Mouse (Mus musculus) myocyte (in vitro differentiated cells): ENCODE measurements around the gene F2rl3. TPM values are rescaled to one million over a fixed set of nuclear protein-coding genes. Genes with fewer than 3 reads are reported as not detected.

Source experiments
- H3K27me3 ChIP-seq: one replicate; pipeline ENCODE4 v1.6.1; 2011; ENCODE audit not compliant: control insufficient read depth, insufficient read depth, insufficient read length
- H3K36me3 ChIP-seq: one replicate; pipeline ENCODE4 v1.6.1; 2011; ENCODE audit not compliant: control insufficient read depth, insufficient read depth
- H3K4me2 ChIP-seq: one replicate; pipeline ENCODE4 v1.6.1; 2011; ENCODE audit warnings: low read depth, control low read depth
- H3K4me3 ChIP-seq: one replicate; pipeline ENCODE4 v1.5.1; 2011; ENCODE audit warnings: mild to moderate bottlenecking, control low read depth, moderate library complexity
- H3K79me2 ChIP-seq: one replicate; pipeline ENCODE4 v1.6.1; 2011; ENCODE audit not compliant: control insufficient read depth, insufficient read depth
- H3ac ChIP-seq: one replicate; pipeline ENCODE4 v1.6.1; 2011; ENCODE audit not compliant: control insufficient read depth, insufficient read length
- CEBPB ChIP-seq: IDR thresholded peaks from 2 replicates; pipeline ENCODE4 v1.6.1; 2011; ENCODE audit warnings: mild to moderate bottlenecking, moderate library complexity; ENCODE audit not compliant: poor library complexity, insufficient read depth, severe bottlenecking
- E2F4 ChIP-seq: IDR thresholded peaks from one replicate; pipeline ENCODE4 v1.6.1; 2011; ENCODE audit warnings: mild to moderate bottlenecking, control low read depth, moderate library complexity; ENCODE audit not compliant: insufficient read depth
- MAX ChIP-seq: IDR thresholded peaks from one replicate; pipeline ENCODE4 v1.6.1; 2011; ENCODE audit warnings: low read depth, mild to moderate bottlenecking, control low read depth
- MYOD1 ChIP-seq, 3 experiments: IDR thresholded peaks; one replicate each; pipeline ENCODE4 v1.6.1; 2011; ENCODE audit warnings: control low read depth in 2 of 3, low read depth in 2 of 3, mild to moderate bottlenecking in 2 of 3, moderate library complexity in 1 of 3; ENCODE audit not compliant: insufficient read length in 2 of 3, control insufficient read depth in 1 of 3
- MYOG ChIP-seq, 3 experiments: IDR thresholded peaks; one replicate each; pipeline ENCODE4 v1.6.1; 2011; ENCODE audit warnings: control low read depth in 2 of 3, low read depth in 2 of 3, mild to moderate bottlenecking in 2 of 3; ENCODE audit not compliant: insufficient read length in 2 of 3, control insufficient read depth in 1 of 3, insufficient read depth in 1 of 3
- POLR2A ChIP-seq: IDR thresholded peaks from one replicate; pipeline ENCODE4 v1.6.1; 2011; ENCODE audit warnings: low read depth, mild to moderate bottlenecking, control low read depth, moderate library complexity; ENCODE audit not compliant: insufficient read length
- POLR2AphosphoS2 ChIP-seq: IDR thresholded peaks from one replicate; pipeline ENCODE4 v1.6.1; 2011; ENCODE audit warnings: low read depth, control low read depth; ENCODE audit not compliant: insufficient read length
- REST ChIP-seq: IDR thresholded peaks from one replicate; pipeline ENCODE4 v1.6.1; 2011; ENCODE audit warnings: mild to moderate bottlenecking, control low read depth, moderate library complexity; ENCODE audit not compliant: insufficient read depth, insufficient read length
- SRF ChIP-seq: IDR thresholded peaks from one replicate; pipeline ENCODE4 v1.6.1; 2011; ENCODE audit warnings: low read depth; ENCODE audit not compliant: control insufficient read depth, insufficient read length
- TCF12 ChIP-seq: IDR thresholded peaks from one replicate; pipeline ENCODE4 v1.6.1; 2011; ENCODE audit warnings: mild to moderate bottlenecking, control low read depth; ENCODE audit not compliant: poor library complexity, insufficient read depth, severe bottlenecking
- TCF3 ChIP-seq: IDR thresholded peaks from one replicate; pipeline ENCODE4 v1.6.1; 2011; ENCODE audit warnings: low read depth, control low read depth; ENCODE audit not compliant: insufficient read length
- USF1 ChIP-seq: IDR thresholded peaks from one replicate; pipeline ENCODE4 v1.6.1; 2011; ENCODE audit warnings: low read depth, mild to moderate bottlenecking, control low read depth, moderate library complexity
- polyA plus RNA-seq: library from polyadenylated mRNA; unstranded; fragments of >200 nt; fragmentation: generic; extraction: Trizol; gene quantifications from one replicate; pipeline ENCODE4 v1.2.1, GENCODE M21; 2012; ENCODE audit warnings: missing spikeins

The F2rl3 gene
- polyA plus RNA-seq, 1 experiment: 1.4 TPM

DNA sequence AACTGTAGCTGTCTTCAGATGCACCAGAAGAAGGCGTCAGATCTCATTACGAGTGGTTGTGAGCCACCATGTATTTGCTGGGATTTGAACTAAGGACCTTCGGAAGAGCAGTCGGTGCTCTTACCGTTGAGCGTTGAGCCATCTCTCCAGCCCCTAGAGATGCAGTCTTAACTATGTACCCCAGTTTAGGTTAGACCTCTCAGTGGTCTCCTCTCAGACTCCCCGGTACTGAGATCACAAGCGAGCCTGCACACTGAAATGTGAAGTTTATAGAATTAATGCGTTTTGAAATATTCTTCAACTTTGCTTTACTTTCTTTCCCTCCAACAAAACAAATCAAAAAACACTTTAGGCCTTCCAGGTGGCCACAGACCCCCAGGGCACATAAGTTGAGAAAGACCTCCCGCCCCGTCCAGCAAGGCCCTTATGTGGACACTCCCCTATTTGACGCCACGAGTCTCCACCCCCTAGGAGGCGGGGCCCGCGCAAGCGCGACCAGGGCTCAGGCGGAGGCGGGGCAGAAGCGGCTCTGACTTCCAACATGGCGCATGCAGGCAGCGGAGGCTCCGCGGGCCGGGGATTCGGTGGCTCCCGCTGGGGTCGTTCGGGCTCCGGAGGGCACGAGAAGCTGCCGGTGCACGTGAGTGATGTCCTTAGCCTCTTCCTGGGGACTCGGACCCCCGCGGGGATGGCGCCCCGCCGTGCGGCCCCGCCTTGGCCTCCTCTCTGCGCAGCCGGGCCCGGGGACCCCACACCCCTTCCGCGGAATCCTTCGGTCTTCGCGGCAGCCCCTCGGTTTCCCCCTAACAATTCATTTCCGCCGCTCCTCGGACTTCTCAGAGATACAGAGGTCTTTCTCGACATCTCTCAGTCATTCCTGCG, 38.7 kb upstream of the F2rl3 start, which contains the start of gene Sin3b:
Sin3b (plus strand) TSS at position 517 of the 882 bp plus-strand sequence.
- Histone ChIP-seq H3ac (peak within 1 kb of the TSS; percentile 64), H3K4me2 (peak within 1 kb of the TSS; percentile 68), H3K27me3 (no peaks in the 10 kb centered on the region), H3K79me2 (peaks cover 9% of the 10 kb centered on the region), H3K36me3 (peaks cover 11% of the 10 kb centered on the region), H3K4me3 (peak within 1 kb of the TSS; percentile 86)
- TF ChIP-seq E2F4 (no peak), REST (peak; percentile 6), SRF (peak; percentile 73), POLR2AphosphoS2 (peak; percentile 95), MYOG (IDR thresholded peaks at IDR 0.05; ENCODE audit: control insufficient read depth in 1 of 3, insufficient read depth in 1 of 3, insufficient read length in 2 of 3, low read depth in 2 of 3) (no peak), POLR2A (peak; percentile 96), MYOD1 (IDR thresholded peaks at IDR 0.05; ENCODE audit: control insufficient read depth in 1 of 3, insufficient read length in 2 of 3, low read depth in 2 of 3) (no peak)

DNA sequence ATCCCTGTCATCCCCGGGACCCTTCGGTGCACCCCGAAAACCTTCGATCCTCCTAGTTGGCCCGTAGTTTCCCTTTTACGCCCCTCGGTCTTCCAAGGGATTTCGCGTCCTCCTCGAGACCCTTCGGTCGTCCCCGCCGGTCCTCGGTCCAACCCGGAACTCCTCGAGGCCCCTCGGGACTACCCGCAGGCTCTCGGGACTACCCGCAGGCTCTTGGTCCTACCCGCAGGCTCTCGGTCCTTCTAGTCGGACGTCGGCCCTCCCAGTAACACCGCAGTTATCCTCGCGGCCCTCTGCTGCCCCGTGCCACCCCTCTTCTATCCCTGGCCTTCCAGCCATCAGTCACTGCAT, 38.1 kb upstream of the F2rl3 start:
- Histone ChIP-seq H3K4me3 (peak overlapping the region; percentile 86), H3K4me2 (peak overlapping the region; percentile 68), H3K27me3 (no peaks in the 10 kb centered on the region), H3K36me3 (peaks cover 11% of the 10 kb centered on the region), H3ac (peak overlapping the region; percentile 64), H3K79me2 (peaks cover 12% of the 10 kb centered on the region)
- TF ChIP-seq POLR2AphosphoS2: no peak
- no peak for TF ChIP-seq POLR2A
- TF ChIP-seq USF1: no peak
- TF ChIP-seq REST: no peak
- TF ChIP-seq E2F4: no peak
- no peak for TF ChIP-seq CEBPB
- no peak for TF ChIP-seq MYOD1 (IDR thresholded peaks at IDR 0.05; ENCODE audit: control insufficient read depth in 1 of 3, insufficient read length in 2 of 3, low read depth in 2 of 3)
- TF ChIP-seq MAX: no peak
- no peak for TF ChIP-seq SRF
- no peak for TF ChIP-seq TCF12
- TF ChIP-seq MYOG (IDR thresholded peaks at IDR 0.05; ENCODE audit: control insufficient read depth in 1 of 3, insufficient read depth in 1 of 3, insufficient read length in 2 of 3, low read depth in 2 of 3): no peak
- no peak for TF ChIP-seq TCF3

DNA sequence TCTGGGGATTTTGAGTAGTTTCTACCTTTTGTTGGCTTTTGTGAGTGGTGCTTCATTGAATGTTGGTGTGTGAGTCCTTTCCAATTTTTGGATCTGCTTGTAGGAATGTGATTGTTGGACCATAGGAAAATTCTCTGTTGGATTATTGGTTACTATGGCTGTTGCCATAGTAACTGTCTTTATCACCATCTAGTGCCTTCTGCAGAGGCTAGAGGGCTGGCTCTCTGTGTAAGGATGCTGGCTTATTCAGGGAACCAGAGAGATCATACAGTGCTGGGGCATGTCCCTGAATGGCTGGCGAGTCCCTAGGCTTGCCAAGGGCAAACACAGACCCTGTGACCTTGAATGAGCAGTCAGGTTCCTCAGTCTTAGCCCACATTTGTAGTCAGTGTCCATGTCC, 33.0 kb upstream of the F2rl3 start:
- no peak overlapping the region for H3K4me2 ChIP-seq
- H3K27me3 ChIP-seq: no peaks in the 10 kb centered on the region
- peaks cover 9% of the 10 kb centered on the region for H3K79me2 ChIP-seq
- no peak overlapping the region for H3K4me3 ChIP-seq
- TF ChIP-seq MYOD1 (IDR thresholded peaks at IDR 0.05; ENCODE audit: control insufficient read depth in 1 of 3, insufficient read length in 2 of 3, low read depth in 2 of 3) (no peak), SRF (no peak), E2F4 (no peak), USF1 (no peak), TCF12 (no peak)
- no peak overlapping the region for H3ac ChIP-seq
- H3K36me3 ChIP-seq: peaks cover 50% of the 10 kb centered on the region

DNA sequence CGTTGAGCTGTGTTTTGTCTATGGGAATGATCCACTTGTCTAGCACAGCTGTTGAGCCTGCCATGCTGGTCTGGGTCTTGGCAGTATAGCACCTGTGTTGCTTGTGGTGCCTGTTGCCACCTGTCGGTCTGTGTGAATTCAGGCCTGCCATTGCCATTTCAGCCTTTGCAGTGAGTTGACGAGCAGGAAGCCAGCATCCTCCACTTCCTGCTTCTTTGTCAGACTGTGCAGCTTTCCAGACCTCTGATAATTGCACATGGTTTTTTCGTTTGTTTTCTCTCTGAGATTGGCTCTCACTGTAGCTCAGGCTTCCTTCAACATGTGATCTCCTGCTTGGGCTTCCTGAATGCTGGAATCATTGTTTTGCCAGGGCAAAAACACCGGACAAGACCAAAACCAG, 26.7 kb upstream of the F2rl3 start:
- Histone ChIP-seq H3K36me3 (peaks cover 60% of the 10 kb centered on the region), H3ac (no peak overlapping the region), H3K27me3 (no peaks in the 10 kb centered on the region), H3K4me3 (no peak overlapping the region), H3K79me2 (no peaks in the 10 kb centered on the region), H3K4me2 (no peak overlapping the region)
- TF ChIP-seq MYOG (IDR thresholded peaks at IDR 0.05; ENCODE audit: control insufficient read depth in 1 of 3, insufficient read depth in 1 of 3, insufficient read length in 2 of 3, low read depth in 2 of 3) (peak in 2 of 3 experiments; percentile 42 to 74), SRF (no peak), TCF12 (no peak), POLR2AphosphoS2 (no peak), POLR2A (no peak), TCF3 (no peak), E2F4 (no peak), MAX (no peak), CEBPB (no peak), MYOD1 (IDR thresholded peaks at IDR 0.05; ENCODE audit: control insufficient read depth in 1 of 3, insufficient read length in 2 of 3, low read depth in 2 of 3) (peak in 2 of 3 experiments; percentile 67 to 68), REST (no peak), USF1 (no peak)

DNA sequence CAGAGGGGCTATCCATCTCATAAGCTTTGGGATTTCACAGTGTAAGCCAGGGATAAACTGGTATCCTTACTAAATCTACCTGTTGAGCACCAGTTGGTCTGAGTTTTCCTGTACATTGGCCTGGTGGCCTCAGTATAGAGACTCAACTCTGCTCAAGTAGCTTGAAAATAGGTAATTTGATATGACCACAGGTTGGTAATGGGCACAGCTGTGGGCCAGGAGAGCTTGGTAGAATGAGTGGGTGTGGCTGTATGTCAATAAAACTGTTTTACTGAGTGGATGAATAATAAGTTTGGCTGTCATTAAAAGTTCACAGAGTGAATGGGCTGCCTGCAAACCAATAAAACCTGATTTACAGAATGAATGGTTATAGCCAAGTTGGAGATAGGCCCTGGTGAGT, 24.8 kb upstream of the F2rl3 start:
- Histone ChIP-seq H3ac (no peak overlapping the region), H3K36me3 (peaks cover 42% of the 10 kb centered on the region), H3K4me2 (no peak overlapping the region), H3K4me3 (no peak overlapping the region), H3K79me2 (no peaks in the 10 kb centered on the region), H3K27me3 (no peaks in the 10 kb centered on the region)
- no peak for TF ChIP-seq MYOD1 (IDR thresholded peaks at IDR 0.05; ENCODE audit: control insufficient read depth in 1 of 3, insufficient read length in 2 of 3, low read depth in 2 of 3)
- no peak for TF ChIP-seq REST
- TF ChIP-seq POLR2AphosphoS2: no peak
- TF ChIP-seq MYOG (IDR thresholded peaks at IDR 0.05; ENCODE audit: control insufficient read depth in 1 of 3, insufficient read depth in 1 of 3, insufficient read length in 2 of 3, low read depth in 2 of 3): no peak
- no peak for TF ChIP-seq CEBPB
- TF ChIP-seq E2F4: no peak
- no peak for TF ChIP-seq USF1
- no peak for TF ChIP-seq POLR2A
- TF ChIP-seq TCF12: no peak
- no peak for TF ChIP-seq SRF
- TF ChIP-seq MAX: no peak
- TF ChIP-seq TCF3: no peak
